Mouse (Mus musculus): ENCODE results near the gene Rap1gds1. TPM values are rescaled to one million over a fixed set of nuclear protein-coding genes. Genes with fewer than 3 reads are reported as not detected.

Rap1gds1 gene
- total RNA-seq (2021): 10 to 100 TPM; 26.6 to 26.8 TPM
- long read RNA-seq, experiment 1, transcript Rap1gds1-201 (14 exons, 3,383 nt): major isoform, 5 of 12 reads
- long read RNA-seq, experiment 1, partial matches to known transcripts: 2 of 12 reads
- long read RNA-seq, experiment 1, other reads (novel, unspliced or antisense): 3 of 12 reads
- long read RNA-seq, experiment 2, partial matches to known transcripts: 2 of 5 reads
- long read RNA-seq, experiment 2, other reads (novel, unspliced or antisense): 1 of 5 reads

- DNase-seq: peak; percentile 72 to 77
Observed at GRCm38 (mm10) chr3:139074484-139075211, at the start of gene Rap1gds1. Gene Rap1gds1, minus strand, starts transcription at chr3:139075201.

- no peak for DNase-seq
Observed at GRCm38 (mm10) chr3:139118446-139118845, 43.4 kb upstream of the Rap1gds1 start.

DNA sequence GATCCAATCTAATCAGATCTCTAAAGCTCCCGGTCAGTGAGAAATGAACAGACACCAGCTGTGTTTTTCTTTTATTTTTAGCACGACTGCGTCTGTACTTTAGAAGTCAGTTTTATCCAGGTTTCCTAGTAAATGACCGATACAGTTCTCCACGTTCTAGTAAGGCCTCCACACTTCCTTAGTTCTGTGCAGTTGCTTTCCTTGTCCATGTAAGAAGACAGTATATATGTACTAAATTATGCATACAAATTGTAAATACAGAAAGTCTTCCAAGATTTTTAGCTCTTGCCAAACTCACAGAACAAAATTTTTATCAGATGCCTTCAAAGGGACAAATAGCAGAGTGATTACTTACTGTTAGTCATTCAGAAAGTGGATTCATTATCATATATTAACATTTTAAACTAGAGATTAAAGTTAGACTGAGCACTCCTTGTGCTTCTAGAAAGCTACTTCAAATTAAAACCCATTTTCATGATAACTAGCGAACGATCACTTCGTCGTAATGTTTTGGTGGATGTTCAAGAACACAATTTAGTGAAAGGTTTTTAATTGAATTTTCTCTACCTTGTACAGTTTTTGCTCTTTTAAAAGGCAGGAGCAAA is 41.8 kb upstream of the Rap1gds1 start:
- no peak for DNase-seq

- no peak for DNase-seq
Observed at GRCm38 (mm10) chr3:139112335-139112973, 37.5 kb upstream of the Rap1gds1 start.

DNA sequence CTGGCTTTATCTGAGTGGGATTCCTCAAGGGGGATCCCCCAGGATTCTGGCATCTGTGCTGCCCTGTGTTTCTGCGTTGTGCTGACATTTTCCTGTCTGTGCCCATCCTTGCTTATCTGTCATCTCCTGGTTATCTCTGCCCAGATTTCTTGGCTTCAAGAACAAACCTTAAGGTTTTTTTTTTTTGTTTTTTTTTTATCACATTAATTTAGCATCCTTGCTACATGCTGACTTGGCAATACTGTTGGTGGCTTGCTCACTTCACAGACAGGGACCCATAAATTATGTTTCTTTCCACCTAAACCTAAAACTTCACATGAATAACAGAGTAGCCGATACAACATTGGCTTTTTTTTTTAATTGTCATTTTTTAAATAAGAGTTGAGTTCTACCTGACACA is 36.9 kb upstream of the Rap1gds1 start:
- no peak for DNase-seq

- DNase-seq: no peak
Observed at GRCm38 (mm10) chr3:139108176-139108575, 33.2 kb upstream of the Rap1gds1 start.

DNA sequence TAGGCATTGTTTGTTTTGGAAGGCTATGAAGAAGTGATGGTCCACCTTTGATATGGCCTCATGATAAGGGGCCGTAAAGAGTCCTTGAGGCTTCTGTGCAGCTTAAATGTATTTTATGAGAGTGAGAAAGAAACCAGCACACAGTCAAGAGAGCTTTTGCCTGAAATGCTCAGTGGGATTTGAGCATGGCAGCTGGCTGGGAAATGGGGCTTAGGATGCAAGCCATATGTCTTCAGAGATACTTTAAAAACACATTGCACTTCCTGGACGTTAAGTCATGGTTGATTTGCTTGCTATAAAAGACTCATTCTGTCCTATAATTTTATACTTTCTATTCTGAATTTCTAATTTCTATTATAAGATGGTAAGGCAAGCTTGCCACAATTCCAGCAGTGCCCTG is 28.9 kb upstream of the Rap1gds1 start:
- DNase-seq: no peak

DNA sequence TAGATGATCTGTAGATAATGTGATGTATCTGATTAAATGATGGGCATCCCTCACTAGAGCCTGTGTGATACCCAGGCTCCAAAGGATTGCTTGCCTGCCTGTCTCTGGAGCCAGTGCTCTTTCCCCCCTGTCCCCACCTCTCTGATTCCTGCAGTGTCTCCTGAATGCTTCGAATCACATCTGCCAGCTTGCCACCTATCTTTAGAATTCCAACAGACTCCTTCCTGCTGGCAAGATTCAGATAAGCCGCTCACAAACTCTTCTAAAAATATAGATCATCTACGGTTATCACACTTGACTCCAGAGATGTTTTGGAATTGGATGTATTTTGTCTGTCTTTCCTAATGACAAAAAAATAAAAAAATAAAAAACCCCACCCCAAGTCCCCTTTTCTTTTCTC is 28.3 kb upstream of the Rap1gds1 start:
- DNase-seq: no peak

GRCm38 (mm10) chr3:139101941-139102340 is 26.9 kb upstream of the Rap1gds1 start:
- no peak for DNase-seq

- no peak for DNase-seq
Observed at GRCm38 (mm10) chr3:139099284-139099683, 24.3 kb upstream of the Rap1gds1 start.

DNA sequence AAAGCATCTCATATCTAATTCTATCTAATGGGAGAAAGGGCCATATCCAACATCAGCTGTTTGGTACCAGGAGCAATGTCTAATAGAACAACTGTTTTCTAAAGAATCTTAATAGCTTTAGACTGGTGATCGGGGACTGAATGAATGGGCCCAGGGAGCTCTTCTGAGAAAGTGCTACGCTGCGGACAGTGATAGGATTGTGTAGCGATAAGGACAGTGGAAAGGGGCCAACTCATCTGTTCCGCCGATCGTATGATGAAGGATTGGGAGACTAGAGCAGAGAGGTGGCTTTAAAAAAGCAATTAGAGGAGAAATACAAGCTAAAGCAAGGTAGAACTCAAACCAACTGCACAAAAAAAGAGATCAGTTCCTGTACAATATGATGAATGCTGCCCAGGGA is 20.9 kb upstream of the Rap1gds1 start:
- DNase-seq: no peak

DNA sequence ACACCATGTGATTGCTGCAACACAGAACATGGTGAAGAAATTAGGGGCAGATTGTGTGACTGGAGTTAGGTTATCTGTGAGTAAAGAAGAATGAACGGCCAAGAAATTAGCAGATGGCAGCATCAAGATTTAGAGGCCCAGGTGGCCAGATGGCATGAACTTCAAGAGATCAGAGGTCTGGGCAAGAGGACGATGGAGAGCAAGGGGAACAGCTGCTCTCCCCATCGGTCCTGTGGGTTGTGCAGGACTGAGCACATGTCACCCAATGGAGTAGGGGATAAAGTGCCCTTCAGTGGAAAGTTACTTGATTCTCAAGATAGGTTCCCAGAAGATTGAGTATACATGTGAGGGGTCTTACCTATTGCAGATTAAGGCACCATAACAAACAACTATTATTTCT is 13.5 kb upstream of the Rap1gds1 start:
- no peak for DNase-seq

GRCm38 (mm10) chr3:139083778-139084539 is 9.0 kb upstream of the Rap1gds1 start:
- no peak for DNase-seq

- no peak for DNase-seq
Observed at GRCm38 (mm10) chr3:139079831-139080230, 4.8 kb upstream of the Rap1gds1 start.

GRCm38 (mm10) chr3:139078010-139078409 is 3.0 kb upstream of the Rap1gds1 start:
- DNase-seq: no peak

- no peak for DNase-seq
Observed at GRCm38 (mm10) chr3:139076059-139076455, 1.1 kb upstream of the Rap1gds1 start.

GRCm38 (mm10) chr3:139075333-139076058 is 495 bp upstream of the Rap1gds1 start:
- DNase-seq: peak; percentile 93 to 94

GRCm38 (mm10) chr3:139073801-139074483 is 1.1 kb downstream of the Rap1gds1 start:
- DNase-seq: peak in 1 of 2 experiments; percentile 26

- DNase-seq: no peak
Observed at GRCm38 (mm10) chr3:139069539-139069938, 5.5 kb downstream of the Rap1gds1 start.

GRCm38 (mm10) chr3:139064076-139064475 is 10.9 kb downstream of the Rap1gds1 start:
- DNase-seq: no peak

GRCm38 (mm10) chr3:139062088-139062487 is 12.9 kb downstream of the Rap1gds1 start:
- DNase-seq: peak in 1 of 2 experiments; percentile 14
